Mouse (Mus musculus): ENCODE results near the gene Glb1l. TPM values are rescaled to one million over a fixed set of nuclear protein-coding genes. Genes with fewer than 3 reads are reported as not detected.

Glb1l gene
- total RNA-seq, 2 experiments from 2014 or later, result 6.7 to 8.2 TPM

DNA sequence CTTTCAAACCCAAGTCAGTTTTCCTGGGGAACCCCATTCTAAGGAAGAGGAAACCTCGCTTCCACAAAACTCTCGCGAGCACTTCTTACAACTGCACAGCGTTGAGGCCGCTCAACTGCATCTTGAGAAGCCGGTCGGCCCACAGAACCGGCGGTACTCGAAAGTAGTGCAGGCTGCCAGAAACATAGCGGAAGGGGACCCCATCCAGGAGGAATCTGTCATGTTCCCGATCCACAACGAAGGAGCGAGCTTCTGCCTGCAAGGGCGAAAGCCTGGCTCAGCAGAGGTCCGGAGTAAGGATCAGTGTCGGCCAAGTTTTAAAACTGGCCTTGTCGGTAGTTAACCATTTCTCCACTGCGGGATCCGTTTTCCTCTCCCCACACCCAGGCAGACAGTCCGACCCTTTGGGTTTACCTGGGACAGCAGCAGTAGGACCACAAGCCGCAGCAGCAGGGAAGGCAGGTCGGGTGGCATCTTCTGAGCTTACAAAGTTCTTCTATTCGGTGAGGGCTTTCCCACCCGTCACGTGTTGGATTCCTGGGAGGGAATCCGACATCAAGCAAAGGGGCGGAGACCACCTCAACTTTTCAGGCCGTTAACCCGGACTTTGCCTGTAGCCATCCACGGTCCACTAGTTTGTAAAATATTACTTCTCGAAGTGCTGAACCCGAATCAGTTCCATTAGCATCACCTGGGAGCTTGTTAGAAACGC, 1.5 kb downstream of the Glb1l start:
- peak; percentile 12; the same call in 1 of the 2 replicates for ATAC-seq (ENCODE audit: poor library complexity, severe bottlenecking)

- no peak for ATAC-seq (ENCODE audit: poor library complexity, severe bottlenecking)
These were observed 9.4 kb downstream of the Glb1l start for GRCm38 (mm10) chr1:75201236-75201635.

- peak; percentile 60 for ATAC-seq (ENCODE audit: poor library complexity, severe bottlenecking)
These were observed 18.2 kb downstream of the Glb1l start for GRCm38 (mm10) chr1:75192452-75192851.

GRCm38 (mm10) chr1:75191622-75192402, 18.8 kb downstream of the Glb1l start, which contains the start of the genes Ankzf1 and Atg9a:
Ankzf1 (plus strand) TSS chr1:75192151.
Atg9a (minus strand) TSS chr1:75192196.
- peak; percentile 85 for ATAC-seq (ENCODE audit: poor library complexity, severe bottlenecking)

DNA sequence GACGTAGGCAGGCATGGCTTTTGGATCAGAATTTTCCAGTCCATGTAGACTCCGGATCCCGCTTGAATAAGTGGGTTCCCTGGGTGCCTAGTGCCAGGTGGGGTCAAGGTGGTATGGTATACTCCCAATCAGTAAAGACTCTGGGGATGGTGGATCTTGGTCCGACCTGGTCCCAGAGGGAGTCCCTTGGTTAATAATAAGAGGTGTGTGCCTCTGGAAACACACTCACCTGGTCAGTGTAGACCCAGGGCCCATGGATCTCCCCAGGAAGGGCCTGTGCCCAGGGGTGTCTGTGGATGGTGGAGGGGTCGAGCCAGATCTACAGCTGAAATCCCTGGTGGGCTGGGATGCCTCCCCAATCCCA, 19.4 kb downstream of the Glb1l start:
- no peak for ATAC-seq (ENCODE audit: poor library complexity, severe bottlenecking)

DNA sequence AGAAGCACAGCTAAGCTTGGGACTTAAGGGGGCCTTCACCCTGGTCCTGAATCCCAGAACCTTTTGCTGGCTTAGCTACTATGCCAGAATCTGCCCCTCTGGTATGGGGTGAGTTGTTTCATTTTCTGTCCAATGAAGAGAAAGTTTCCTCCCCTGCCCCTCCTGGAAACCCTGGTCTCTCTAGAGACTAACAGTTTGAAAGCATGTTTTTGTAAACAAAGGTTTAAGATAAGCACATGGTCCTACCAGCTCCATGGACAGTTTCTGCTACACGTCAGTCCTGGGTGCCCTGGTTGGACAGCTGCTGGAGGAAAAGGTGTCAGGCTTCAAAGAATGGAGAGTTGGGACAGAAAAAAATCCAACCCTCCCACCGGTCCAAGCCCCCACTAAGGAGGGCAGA, 20.0 kb downstream of the Glb1l start:
- ATAC-seq (ENCODE audit: poor library complexity, severe bottlenecking), result no peak

GRCm38 (mm10) chr1:75187914-75188483, 22.6 kb downstream of the Glb1l start:
- peak; percentile 74 for ATAC-seq (ENCODE audit: poor library complexity, severe bottlenecking)

DNA sequence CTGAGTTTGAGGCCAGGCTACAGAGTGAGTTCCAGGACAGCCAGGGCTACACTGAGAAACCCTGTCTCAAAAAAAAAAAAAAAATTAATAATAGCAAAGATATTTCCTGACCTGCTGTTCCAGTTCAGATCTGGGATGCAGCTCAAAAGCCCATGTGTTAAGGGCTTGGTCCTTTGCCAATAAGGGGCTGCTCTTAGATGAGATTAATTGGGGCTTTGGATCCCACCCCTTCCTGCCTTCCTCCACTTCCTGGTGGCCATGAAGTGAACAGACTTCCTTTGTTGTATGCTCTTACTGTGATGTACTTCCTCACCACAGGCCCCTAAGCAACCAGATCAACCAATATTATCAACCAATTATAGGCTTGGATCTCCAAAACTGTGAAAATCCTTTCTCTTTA, 23.5 kb downstream of the Glb1l start:
- ATAC-seq (ENCODE audit: poor library complexity, severe bottlenecking), result no peak

DNA sequence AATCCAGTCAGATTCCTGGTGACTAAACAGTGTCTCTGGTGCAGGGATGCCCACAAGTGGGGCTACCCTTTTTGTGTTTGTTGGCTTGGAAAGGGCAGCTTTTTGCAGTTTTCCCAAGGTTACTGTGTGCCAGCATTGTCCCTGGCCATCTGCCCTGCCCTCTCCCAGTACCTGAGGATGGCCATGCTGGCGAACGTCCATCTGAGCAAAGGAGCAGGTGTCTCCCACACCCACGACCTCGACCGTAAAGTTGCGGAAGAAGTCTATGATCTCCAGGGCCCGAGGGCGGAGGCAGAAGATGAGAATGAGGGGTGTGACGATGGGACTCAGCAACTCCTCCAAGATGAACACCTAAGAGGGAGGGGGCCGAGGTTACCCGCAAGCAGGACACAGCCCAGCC, 25.1 kb downstream of the Glb1l start:
- no peak for ATAC-seq (ENCODE audit: poor library complexity, severe bottlenecking)

GRCm38 (mm10) chr1:75182160-75182559, 28.5 kb downstream of the Glb1l start:
- no peak for ATAC-seq (ENCODE audit: poor library complexity, severe bottlenecking)

GRCm38 (mm10) chr1:75181377-75181870, 29.2 kb downstream of the Glb1l start:
- no peak for ATAC-seq (ENCODE audit: poor library complexity, severe bottlenecking)

GRCm38 (mm10) chr1:75180741-75181140, 29.9 kb downstream of the Glb1l start:
- ATAC-seq (ENCODE audit: poor library complexity, severe bottlenecking), result no peak

- ATAC-seq (ENCODE audit: poor library complexity, severe bottlenecking), result peak; percentile 90
These were observed 30.5 kb downstream of the Glb1l start, which contains the start of gene Abcb6 for GRCm38 (mm10) chr1:75180105-75180590. Abcb6 (minus strand) TSS chr1:75180392.

GRCm38 (mm10) chr1:75179334-75180104, 31.1 kb downstream of the Glb1l start:
- peak; percentile 59 for ATAC-seq (ENCODE audit: poor library complexity, severe bottlenecking)

GRCm38 (mm10) chr1:75168472-75169464, 41.8 kb downstream of the Glb1l start, which contains the start of gene Zfand2b:
Zfand2b (plus strand) TSS chr1:75168646.
- peak; percentile 92 for ATAC-seq (ENCODE audit: poor library complexity, severe bottlenecking)

- ATAC-seq (ENCODE audit: poor library complexity, severe bottlenecking), result no peak
These were observed 42.5 kb downstream of the Glb1l start for GRCm38 (mm10) chr1:75168093-75168471.

GRCm38 (mm10) chr1:75160256-75160617, 50.4 kb downstream of the Glb1l start:
- ATAC-seq (ENCODE audit: poor library complexity, severe bottlenecking), result no peak

GRCm38 (mm10) chr1:75159540-75160255, 50.9 kb downstream of the Glb1l start:
- ATAC-seq (ENCODE audit: poor library complexity, severe bottlenecking), result no peak

- ATAC-seq (ENCODE audit: poor library complexity, severe bottlenecking), result no peak
These were observed 51.6 kb downstream of the Glb1l start for GRCm38 (mm10) chr1:75158990-75159389.
